Mouse (Mus musculus) heart, postnatal 0 days (tissue): ENCODE measurements around the gene Tmem215. TPM values are rescaled to one million over a fixed set of nuclear protein-coding genes. Genes with fewer than 3 reads are reported as not detected.

Source experiments
- ATAC-seq: fragments of 200-750 bp; cut with Nextera tagmentation; 2 replicates; pipeline ENCODE4 v1.8.0; 2017; ENCODE audit warnings: low read depth, moderate number of reproducible peaks, moderate library complexity; ENCODE audit not compliant: insufficient read depth
- DNase-seq: peaks from one replicate; pipeline ENCODE4 v3.0.0-alpha.2; 2016; ENCODE audit warnings: low spot score
- H3K27ac ChIP-seq: fragments of 300-500 bp; sonication (generic); 2 replicates; pipeline ENCODE4 v1.5.1; 2014; ENCODE audit warnings: low read depth, mild to moderate bottlenecking
- H3K27me3 ChIP-seq: fragments of 300-500 bp; sonication (generic); 2 replicates; pipeline ENCODE4 v1.6.1; 2014; ENCODE audit warnings: low read length, mixed read lengths; ENCODE audit not compliant: control insufficient read depth, insufficient read depth
- H3K36me3 ChIP-seq: fragments of 300-500 bp; sonication (generic); replicated peaks from 2 replicates; pipeline ENCODE4 v1.6.1; 2014; ENCODE audit warnings: low read length, mixed read lengths; ENCODE audit not compliant: control insufficient read depth, insufficient read depth
- H3K4me1 ChIP-seq: fragments of 300-500 bp; sonication (generic); 2 replicates; pipeline ENCODE4 v1.6.1; 2014; ENCODE audit warnings: antibody characterized with exemption; ENCODE audit not compliant: control insufficient read depth, insufficient read depth
- H3K4me2 ChIP-seq: fragments of 300-500 bp; sonication (generic); 2 replicates; pipeline ENCODE4 v1.6.1; 2014; ENCODE audit warnings: low read depth, mild to moderate bottlenecking, low read length, moderate library complexity
- H3K4me3 ChIP-seq: fragments of 300-500 bp; sonication (generic); 2 replicates; pipeline ENCODE4 v1.5.1; 2014; ENCODE audit warnings: low read depth, low read length
- H3K9ac ChIP-seq: fragments of 300-500 bp; sonication (generic); replicated peaks from 2 replicates; pipeline ENCODE4 v1.6.1; 2014; ENCODE audit warnings: low read depth, low read length, mixed read lengths
- H3K9me3 ChIP-seq: fragments of 300-500 bp; sonication (generic); replicated peaks from 2 replicates; pipeline ENCODE4 v1.6.1; 2016; ENCODE audit warnings: low read length; ENCODE audit not compliant: control insufficient read depth
- CTCF ChIP-seq: IDR thresholded peaks from 2 replicates; pipeline ENCODE4 v1.5.1; 2016; ENCODE audit warnings: antibody characterized with exemption, control low read depth, low read depth
- EP300 ChIP-seq: IDR thresholded peaks from 2 replicates; pipeline ENCODE4 v1.6.1; 2016; ENCODE audit warnings: antibody characterized with exemption, low read depth
- WGBS: fragments of 180-500 bp; shearing (Covaris S2); extraction: QIAGEN DNeasy Blood & Tissue Kit; methylation state at CpG from one replicate; pipeline ENCODE4 v1.1.7; 2014; 5-methylcytosine and 5-hydroxymethylcytosine counted together
- polyA plus RNA-seq: library from polyadenylated mRNA; unstranded; fragments of >200 nt; fragmentation: Nextera tagmentation; extraction: Ambion mirVana; gene quantifications from 2 replicates; pipeline ENCODE4 v1.2.1, GENCODE M21; 2015
- total RNA-seq: library from RNA; depleted of rRNA; stranded (reverse); fragments of >200 nt; gene quantifications from 2 replicates; pipeline ENCODE4 v1.2.3, GENCODE M21; 2014; ENCODE audit warnings: low replicate concordance; rRNA removed

The Tmem215 gene
- total and polyA plus RNA-seq, 2 experiments from 2014 or later: 0.41 to 1.8 TPM

DNA sequence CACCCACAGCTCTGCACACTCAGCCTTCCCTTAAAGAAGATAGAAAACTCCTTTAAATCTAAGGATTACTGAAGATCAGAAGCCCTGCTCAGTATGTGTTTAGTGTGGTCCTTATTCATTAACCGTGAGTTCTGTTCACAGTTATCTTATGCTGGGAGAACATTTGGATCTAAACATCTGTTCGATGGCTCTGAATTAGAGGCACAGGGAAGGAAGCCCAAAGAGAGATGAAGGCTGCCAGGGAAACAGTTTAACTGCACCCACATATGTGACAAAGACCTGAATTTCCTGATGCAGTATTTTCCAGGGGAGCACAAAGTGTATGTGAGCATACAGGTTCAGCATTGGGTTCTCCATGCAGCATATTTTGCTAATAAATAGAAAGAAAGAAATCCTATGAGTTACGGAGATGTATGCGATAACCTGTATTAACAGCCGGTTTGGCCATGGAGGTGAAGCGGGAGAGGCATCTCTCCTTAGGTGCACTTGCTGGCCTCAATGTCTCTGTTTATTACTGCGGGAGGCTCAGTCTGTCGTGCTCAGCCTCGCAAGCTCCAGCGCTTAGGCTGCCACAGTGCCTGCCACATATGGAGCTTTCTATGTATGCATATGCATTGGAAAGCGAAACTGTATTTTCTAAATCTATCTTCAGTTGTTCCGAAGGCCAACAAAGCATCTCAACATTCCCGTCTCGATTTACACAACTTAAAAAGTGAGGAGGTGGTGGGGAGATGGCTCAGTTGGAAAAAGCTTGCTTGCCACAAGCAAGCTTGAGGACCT is 46.8 kb downstream of the Tmem215 start:
- no peaks in the 10 kb centered on the region for H3K27me3 ChIP-seq
- TF ChIP-seq CTCF (no peak), EP300 (no peak)
- 0 out of 2 replicates have a peak, but pooled peaks cover 5% of the 10 kb centered on the region for H3K9me3 ChIP-seq

More for the DNA sequence above, 46.8 kb downstream of the Tmem215 start:
- Histone ChIP-seq H3K4me3 (no peak overlapping the region), H3K9ac (no peak overlapping the region), H3K4me2 (no peak overlapping the region), H3K4me1 (no peaks in the 10 kb centered on the region), H3K36me3 (no peaks in the 10 kb centered on the region), H3K27ac (no peak overlapping the region)
- no peak for ATAC-seq
- WGBS: 87% methylated on average over 14 of the region's 14 CpGs
- DNase-seq: no peak

Other genes with a start within 250 kb of the Tmem215 start
- 16.0 and 17.5 TPM in 2 replicates for gene Ddx58, start 232.4 kb upstream of the Tmem215 start, total RNA-seq
- 6.7 and 7.5 TPM in 2 replicates for gene Ddx58, start 232.4 kb upstream of the Tmem215 start, polyA plus RNA-seq
- gene Smim27, start 202.6 kb upstream of the Tmem215 start, total RNA-seq: 0.65 and 4.9 TPM in 2 replicates
- 48.4 and 49.4 TPM in 2 replicates for gene Smim27, start 202.6 kb upstream of the Tmem215 start, polyA plus RNA-seq
- 23.6 and 30.3 TPM in 2 replicates for gene Topors, start 202.3 kb upstream of the Tmem215 start, total RNA-seq
- gene Topors, start 202.3 kb upstream of the Tmem215 start, polyA plus RNA-seq: 15.1 and 15.5 TPM in 2 replicates
- 452 and 553 TPM in 2 replicates for gene Ndufb6, start 192.8 kb upstream of the Tmem215 start, total RNA-seq
- 1,016 and 1,052 TPM in 2 replicates for gene Ndufb6, start 192.8 kb upstream of the Tmem215 start, polyA plus RNA-seq
- 4.5 and 18.9 TPM in 2 replicates for gene Aptx, start 231.0 kb downstream of the Tmem215 start, total RNA-seq
- gene Aptx, start 231.0 kb downstream of the Tmem215 start, polyA plus RNA-seq: 28.1 and 29.9 TPM in 2 replicates
- gene Dnaja1, start 250.0 kb downstream of the Tmem215 start, total RNA-seq: 20.9 and 27.7 TPM in 2 replicates
- 200 and 206 TPM in 2 replicates for gene Dnaja1, start 250.0 kb downstream of the Tmem215 start, polyA plus RNA-seq